Mouse (Mus musculus) midbrain, embryonic 11.5 days (tissue): ENCODE results near the gene Vegfd. TPM values are rescaled to one million over a fixed set of nuclear protein-coding genes. Genes with fewer than 3 reads are reported as not detected.

ENCODE experiments used
- ATAC-seq: fragments of 200-750 bp; cut with Nextera tagmentation; 2 replicates; pipeline ENCODE4 v1.8.0; 2017; ENCODE audit warnings: moderate TSS enrichment, moderate library complexity; ENCODE audit not compliant: low FRiP score
- DNase-seq: peaks from one replicate; pipeline ENCODE4 v3.0.0; 2015; ENCODE audit warnings: low spot score; ENCODE audit errors: missing footprints
- H3K27ac ChIP-seq: fragments of 300-500 bp; sonication (generic); 2 replicates; pipeline ENCODE4 v1.5.1; 2014; ENCODE audit warnings: low read depth, low read length
- H3K27me3 ChIP-seq: fragments of 300-500 bp; sonication (generic); 2 replicates; pipeline ENCODE4 v1.6.1; 2014; ENCODE audit warnings: mild to moderate bottlenecking, low read length, moderate library complexity, mixed read lengths; ENCODE audit not compliant: control insufficient read depth, insufficient read depth
- H3K36me3 ChIP-seq: fragments of 300-500 bp; sonication (generic); 2 replicates; pipeline ENCODE4 v1.6.1; 2014; ENCODE audit warnings: mild to moderate bottlenecking, low read length, moderate library complexity, mixed read lengths; ENCODE audit not compliant: control insufficient read depth, insufficient read depth
- H3K4me1 ChIP-seq: fragments of 300-500 bp; sonication (generic); 2 replicates; pipeline ENCODE4 v1.6.1; 2014; ENCODE audit warnings: low read length; ENCODE audit not compliant: control insufficient read depth, insufficient read depth
- H3K4me2 ChIP-seq: fragments of 300-500 bp; sonication (generic); 2 replicates; pipeline ENCODE4 v1.6.1; 2014; ENCODE audit warnings: mild to moderate bottlenecking, moderate library complexity
- H3K4me3 ChIP-seq: fragments of 300-500 bp; sonication (generic); 2 replicates; pipeline ENCODE4 v1.5.1; 2014; ENCODE audit warnings: low read depth, low read length
- H3K9ac ChIP-seq: fragments of 300-500 bp; sonication (generic); 2 replicates; pipeline ENCODE4 v1.6.1; 2014; ENCODE audit warnings: low read length
- H3K9me3 ChIP-seq: fragments of 300-500 bp; sonication (generic); 2 replicates; pipeline ENCODE4 v1.6.1; 2016; ENCODE audit warnings: low read length; ENCODE audit not compliant: control insufficient read depth
- WGBS: fragments of 180-500 bp; shearing (Covaris S2); extraction: QIAGEN DNeasy Blood & Tissue Kit; methylation state at CpG from one replicate; pipeline ENCODE4 v1.1.7; 2014; 5-methylcytosine and 5-hydroxymethylcytosine counted together
- polyA plus RNA-seq: library from polyadenylated mRNA; unstranded; fragments of >200 nt; fragmentation: Nextera tagmentation; extraction: Ambion mirVana; gene quantifications from 2 replicates; pipeline ENCODE4 v1.2.1, GENCODE M21; 2014

Gene Vegfd
- polyA plus RNA-seq = 0.79 and 1.0 TPM in 2 replicates

GRCm38 (mm10) chrX:164373081-164373480 is at the start of gene Vegfd:
Vegfd (plus strand) TSS chrX:164373378.
- 38% methylated on average over 3 of the region's 3 CpGs for whole genome bisulfite sequencing
- Histone ChIP-seq H3K9me3 (no peaks in the 10 kb centered on the region), H3K27ac (no peak within 1 kb of the TSS), H3K4me3 (no peak within 1 kb of the TSS), H3K4me2 (no peak within 1 kb of the TSS), H3K4me1 (no peaks in the 10 kb centered on the region), H3K27me3 (no peaks in the 10 kb centered on the region; the same call in 1 of the 2 replicates), H3K9ac (no peak within 1 kb of the TSS), H3K36me3 (no peaks in the 10 kb centered on the region)
- ATAC-seq = no peak
- DNase-seq = no peak

GRCm38 (mm10) chrX:164323391-164323913 is 49.7 kb upstream of the Vegfd start:
- H3K9me3 ChIP-seq = no peaks in the 10 kb centered on the region

GRCm38 (mm10) chrX:164330351-164330750 is 42.8 kb upstream of the Vegfd start:
- no peaks in the 10 kb centered on the region for H3K4me1 ChIP-seq
- no peak for ATAC-seq
- 89% methylated on average over 2 of the region's 2 CpGs for WGBS
- no peak overlapping the region for H3K9ac ChIP-seq
- H3K27ac ChIP-seq = no peak overlapping the region
- H3K36me3 ChIP-seq = no peaks in the 10 kb centered on the region
- no peaks in the 10 kb centered on the region for H3K9me3 ChIP-seq
- H3K4me2 ChIP-seq = no peak overlapping the region
- no peak for DNase-seq
- no peak overlapping the region for H3K4me3 ChIP-seq
- no peaks in the 10 kb centered on the region for H3K27me3 ChIP-seq

More at GRCm38 (mm10) chrX:164323391-164323913, 49.7 kb upstream of the Vegfd start:
- no peak overlapping the region for H3K4me2 ChIP-seq
- peaks cover 2% of the 10 kb centered on the region; the same call in 1 of the 2 replicates for H3K27me3 ChIP-seq
- ATAC-seq (no peak), DNase-seq (no peak)
- 81% methylated on average over 4 of the region's 4 CpGs for WGBS
- no peak overlapping the region for H3K27ac ChIP-seq
- no peaks in the 10 kb centered on the region for H3K36me3 ChIP-seq
- no peak overlapping the region for H3K9ac ChIP-seq
- no peaks in the 10 kb centered on the region for H3K4me1 ChIP-seq
- no peak overlapping the region for H3K4me3 ChIP-seq

- WGBS = 85% methylated on average over 3 of the region's 3 CpGs
- no peak for DNase-seq
- ATAC-seq = no peak
- no peak overlapping the region for H3K9ac ChIP-seq
- no peak overlapping the region for H3K27ac ChIP-seq
- no peaks in the 10 kb centered on the region for H3K9me3 ChIP-seq
- H3K36me3 ChIP-seq = no peaks in the 10 kb centered on the region
- H3K4me2 ChIP-seq = no peak overlapping the region
- no peaks in the 10 kb centered on the region for H3K27me3 ChIP-seq
- no peaks in the 10 kb centered on the region for H3K4me1 ChIP-seq
- no peak overlapping the region for H3K4me3 ChIP-seq
These were observed 42.4 kb upstream of the Vegfd start for GRCm38 (mm10) chrX:164330766-164331165.

- H3K27ac ChIP-seq = no peak overlapping the region
- no peak overlapping the region for H3K4me2 ChIP-seq
- H3K36me3 ChIP-seq = no peaks in the 10 kb centered on the region
- no peaks in the 10 kb centered on the region for H3K9me3 ChIP-seq
- DNase-seq = no peak
- no peaks in the 10 kb centered on the region for H3K27me3 ChIP-seq
- 89% methylated on average over 4 of the region's 4 CpGs for WGBS
- H3K9ac ChIP-seq = no peak overlapping the region
- H3K4me1 ChIP-seq = no peaks in the 10 kb centered on the region
- H3K4me3 ChIP-seq = no peak overlapping the region
- no peak for ATAC-seq
These were observed 34.6 kb upstream of the Vegfd start for GRCm38 (mm10) chrX:164338591-164338990.

GRCm38 (mm10) chrX:164345359-164345938 is 27.7 kb upstream of the Vegfd start:
- no peaks in the 10 kb centered on the region for H3K9me3 ChIP-seq
- H3K27ac ChIP-seq = no peak overlapping the region
- no peak overlapping the region for H3K4me2 ChIP-seq
- no peaks in the 10 kb centered on the region for H3K36me3 ChIP-seq
- no peaks in the 10 kb centered on the region; the same call in 1 of the 2 replicates for H3K27me3 ChIP-seq
- ATAC-seq (no peak), DNase-seq (no peak)
- no peak overlapping the region for H3K9ac ChIP-seq
- no peak overlapping the region for H3K4me3 ChIP-seq
- H3K4me1 ChIP-seq = no peaks in the 10 kb centered on the region
- 89% methylated on average over 4 of the region's 4 CpGs for WGBS

GRCm38 (mm10) chrX:164348937-164349336 is 24.2 kb upstream of the Vegfd start:
- DNase-seq (no peak), ATAC-seq (no peak)
- H3K27ac ChIP-seq = no peak overlapping the region
- no peaks in the 10 kb centered on the region; the same call in 1 of the 2 replicates for H3K27me3 ChIP-seq
- H3K9ac ChIP-seq = no peak overlapping the region
- H3K4me1 ChIP-seq = no peaks in the 10 kb centered on the region
- 94% methylated on average over 3 of the region's 3 CpGs for WGBS
- no peaks in the 10 kb centered on the region for H3K36me3 ChIP-seq
- H3K4me3 ChIP-seq = no peak overlapping the region
- H3K9me3 ChIP-seq = no peaks in the 10 kb centered on the region
- no peak overlapping the region for H3K4me2 ChIP-seq

GRCm38 (mm10) chrX:164365153-164365865 is 7.9 kb upstream of the Vegfd start:
- whole genome bisulfite sequencing = 86% methylated on average over 4 of the region's 4 CpGs
- no peak for ATAC-seq

GRCm38 (mm10) chrX:164370576-164370975 is 2.6 kb upstream of the Vegfd start:
- 88% methylated on average over 3 of the region's 3 CpGs for WGBS
- Histone ChIP-seq H3K4me1 (no peaks in the 10 kb centered on the region), H3K27ac (no peak overlapping the region), H3K4me3 (no peak overlapping the region), H3K27me3 (no peaks in the 10 kb centered on the region), H3K4me2 (no peak overlapping the region), H3K9me3 (no peaks in the 10 kb centered on the region), H3K36me3 (no peaks in the 10 kb centered on the region), H3K9ac (no peak overlapping the region)
- ATAC-seq (no peak), DNase-seq (no peak)

More at GRCm38 (mm10) chrX:164365153-164365865, 7.9 kb upstream of the Vegfd start:
- H3K4me3 ChIP-seq = no peak overlapping the region
- H3K9ac ChIP-seq = no peak overlapping the region
- no peaks in the 10 kb centered on the region for H3K9me3 ChIP-seq
- no peak overlapping the region for H3K4me2 ChIP-seq
- H3K4me1 ChIP-seq = no peaks in the 10 kb centered on the region
- no peaks in the 10 kb centered on the region for H3K27me3 ChIP-seq
- DNase-seq = no peak
- no peaks in the 10 kb centered on the region for H3K36me3 ChIP-seq
- H3K27ac ChIP-seq = no peak overlapping the region
